Mouse (Mus musculus): ENCODE measurements around the gene Gm20431. TPM values are rescaled to one million over a fixed set of nuclear protein-coding genes. Genes with fewer than 3 reads are reported as not detected.
"Not testable (repeated sequence)": the region's sequence is repeated elsewhere in the genome, so short reads cannot be mapped to it uniquely, and the experiment has no call there.

Gene Gm20431
- polyA plus RNA-seq, 1 experiment from 2014 or later = 10.5 TPM

GRCm38 (mm10) chr2:167621255-167622087, 39.8 kb downstream of the Gm20431 start:
- no peak for ATAC-seq (replicated peaks)
- no peak overlapping the region for H3K27ac ChIP-seq
- H3K27me3 ChIP-seq (replicated peaks) = no peaks in the 10 kb centered on the region
- no peaks in the 10 kb centered on the region for H3K9me3 ChIP-seq
- WGBS = 80% methylated on average over 9 of the region's 9 CpGs
- no peak overlapping the region for H3K9ac ChIP-seq
- no peak overlapping the region for H3K4me3 ChIP-seq
- no peak overlapping the region for H3K4me2 ChIP-seq
- peaks cover 6% of the 10 kb centered on the region; the same call in 1 of the 2 replicates for H3K36me3 ChIP-seq (replicated peaks)
- peaks cover 13% of the 10 kb centered on the region for H3K4me1 ChIP-seq

GRCm38 (mm10) chr2:167617472-167617871, 43.8 kb downstream of the Gm20431 start:
- H3K4me3 ChIP-seq = no peak overlapping the region
- no peaks in the 10 kb centered on the region for H3K27me3 ChIP-seq (replicated peaks)
- H3K36me3 ChIP-seq (replicated peaks) = peaks cover 27% of the 10 kb centered on the region
- H3K27ac ChIP-seq = no peak overlapping the region
- 25% methylated on average over 4 of the region's 4 CpGs for whole genome bisulfite sequencing
- H3K9ac ChIP-seq = no peak overlapping the region
- ATAC-seq (replicated peaks) = no peak
- no peaks in the 10 kb centered on the region for H3K9me3 ChIP-seq
- peaks cover 7% of the 10 kb centered on the region; the same call in 1 of the 2 replicates for H3K4me1 ChIP-seq
- no peak overlapping the region for H3K4me2 ChIP-seq

GRCm38 (mm10) chr2:167617034-167617433, 44.3 kb downstream of the Gm20431 start:
- H3K36me3 ChIP-seq (replicated peaks) = peaks cover 27% of the 10 kb centered on the region
- WGBS = 87% methylated on average over 3 of the region's 3 CpGs

GRCm38 (mm10) chr2:167613335-167613734, 48.0 kb downstream of the Gm20431 start:
- not testable (repeated sequence) for H3K27me3 ChIP-seq (replicated peaks); H3K9me3 ChIP-seq; H3K27ac ChIP-seq; H3K4me1 ChIP-seq; ATAC-seq (replicated peaks); H3K4me3 ChIP-seq; H3K4me2 ChIP-seq; H3K9ac ChIP-seq
- whole genome bisulfite sequencing = 95% methylated on average over 7 of the region's 7 CpGs
- H3K36me3 ChIP-seq (replicated peaks) = peaks cover 37% of the 10 kb centered on the region

More at GRCm38 (mm10) chr2:167617034-167617433, 44.3 kb downstream of the Gm20431 start:
- Histone ChIP-seq H3K4me3 (no peak overlapping the region), H3K9ac (no peak overlapping the region), H3K9me3 (no peaks in the 10 kb centered on the region), H3K4me1 (peaks cover 7% of the 10 kb centered on the region; the same call in 1 of the 2 replicates), H3K4me2 (no peak overlapping the region), H3K27ac (no peak overlapping the region), H3K27me3 (replicated peaks) (no peaks in the 10 kb centered on the region)
- no peak for ATAC-seq (replicated peaks)

GRCm38 (mm10) chr2:167612122-167612521, 49.2 kb downstream of the Gm20431 start:
- no peaks in the 10 kb centered on the region for H3K4me1 ChIP-seq
- H3K36me3 ChIP-seq (replicated peaks) = peaks cover 35% of the 10 kb centered on the region
- H3K27ac ChIP-seq = no peak overlapping the region
- no peaks in the 10 kb centered on the region for H3K9me3 ChIP-seq
- no peak for ATAC-seq (replicated peaks)
- no peak overlapping the region for H3K9ac ChIP-seq
- no peak overlapping the region for H3K4me2 ChIP-seq
- H3K27me3 ChIP-seq (replicated peaks) = no peaks in the 10 kb centered on the region
- WGBS = 95% methylated on average over 14 of the region's 14 CpGs
- H3K4me3 ChIP-seq = no peak overlapping the region

- Histone ChIP-seq H3K4me3 (no peak overlapping the region), H3K36me3 (replicated peaks) (peaks cover 33% of the 10 kb centered on the region)
- ATAC-seq (replicated peaks) = no peak
Measured at GRCm38 (mm10) chr2:167611287-167611686, 50.0 kb downstream of the Gm20431 start.

GRCm38 (mm10) chr2:167606745-167607123, 54.6 kb downstream of the Gm20431 start:
- H3K27ac ChIP-seq = no peak overlapping the region
- H3K9me3 ChIP-seq = no peaks in the 10 kb centered on the region
- no peak for ATAC-seq (replicated peaks)
- 92% methylated on average over 4 of the region's 4 CpGs for WGBS
- no peaks in the 10 kb centered on the region for H3K27me3 ChIP-seq (replicated peaks)
- no peaks in the 10 kb centered on the region for H3K4me1 ChIP-seq
- no peak overlapping the region for H3K9ac ChIP-seq
- H3K4me2 ChIP-seq = no peak overlapping the region
- no peak overlapping the region for H3K4me3 ChIP-seq
- H3K36me3 ChIP-seq (replicated peaks) = peaks cover 13% of the 10 kb centered on the region

More at GRCm38 (mm10) chr2:167611287-167611686, 50.0 kb downstream of the Gm20431 start:
- Histone ChIP-seq H3K9ac (no peak overlapping the region), H3K4me1 (no peaks in the 10 kb centered on the region), H3K9me3 (no peaks in the 10 kb centered on the region), H3K4me2 (no peak overlapping the region), H3K27me3 (replicated peaks) (no peaks in the 10 kb centered on the region), H3K27ac (no peak overlapping the region)
- WGBS = 89% methylated on average over 10 of the region's 10 CpGs

GRCm38 (mm10) chr2:167605817-167606744, 55.2 kb downstream of the Gm20431 start:
- 76% methylated on average over 17 of the region's 17 CpGs for WGBS
- H3K9me3 ChIP-seq = no peaks in the 10 kb centered on the region
- H3K27me3 ChIP-seq (replicated peaks) = no peaks in the 10 kb centered on the region
- no peak overlapping the region for H3K27ac ChIP-seq
- ATAC-seq (replicated peaks) = no peak
- no peaks in the 10 kb centered on the region for H3K4me1 ChIP-seq
- H3K36me3 ChIP-seq (replicated peaks) = peaks cover 13% of the 10 kb centered on the region
- H3K4me2 ChIP-seq = no peak overlapping the region
- no peak overlapping the region for H3K4me3 ChIP-seq
- no peak overlapping the region for H3K9ac ChIP-seq

- no peaks in the 10 kb centered on the region for H3K4me1 ChIP-seq
- no peak overlapping the region for H3K4me2 ChIP-seq
- no peak overlapping the region for H3K4me3 ChIP-seq
- 25% methylated on average over 11 of the region's 11 CpGs for WGBS
- no peak overlapping the region for H3K27ac ChIP-seq
- no peaks in the 10 kb centered on the region for H3K27me3 ChIP-seq (replicated peaks)
- H3K9ac ChIP-seq = no peak overlapping the region
- H3K36me3 ChIP-seq (replicated peaks) = peaks cover 13% of the 10 kb centered on the region
- no peaks in the 10 kb centered on the region for H3K9me3 ChIP-seq
- peak; percentile 80 for ATAC-seq (replicated peaks)
Measured at GRCm38 (mm10) chr2:167605178-167605794, 56.0 kb downstream of the Gm20431 start.

- 49% methylated on average over 5 of the region's 5 CpGs for WGBS
- H3K36me3 ChIP-seq (replicated peaks) = 0 out of 2 replicates have a peak, but pooled peaks cover 3% of the 10 kb centered on the region
- H3K9me3 ChIP-seq = no peaks in the 10 kb centered on the region
- ATAC-seq (replicated peaks) = no peak
- H3K4me3 ChIP-seq = no peak overlapping the region
- H3K4me2 ChIP-seq = no peak overlapping the region
- H3K27ac ChIP-seq = no peak overlapping the region
- H3K27me3 ChIP-seq (replicated peaks) = no peaks in the 10 kb centered on the region
- no peaks in the 10 kb centered on the region for H3K4me1 ChIP-seq
- no peak overlapping the region for H3K9ac ChIP-seq
Measured at GRCm38 (mm10) chr2:167602978-167603377, 58.3 kb downstream of the Gm20431 start.

- 86% methylated on average over 2 of the region's 2 CpGs for WGBS
- H3K4me2 ChIP-seq = no peak overlapping the region
- ATAC-seq (replicated peaks) = no peak
- no peak overlapping the region for H3K9ac ChIP-seq
- no peak overlapping the region for H3K27ac ChIP-seq
- H3K27me3 ChIP-seq (replicated peaks) = no peaks in the 10 kb centered on the region
- no peaks in the 10 kb centered on the region for H3K9me3 ChIP-seq
- 0 out of 2 replicates have a peak, but pooled peaks cover 3% of the 10 kb centered on the region for H3K36me3 ChIP-seq (replicated peaks)
- H3K4me3 ChIP-seq = no peak overlapping the region
- H3K4me1 ChIP-seq = peaks cover 3% of the 10 kb centered on the region; the same call in 1 of the 2 replicates
Measured at GRCm38 (mm10) chr2:167602364-167602763, 58.9 kb downstream of the Gm20431 start.
